Mouse (Mus musculus) erythroblast, embryonic 14.5 days (primary cell): ENCODE measurements around the gene Miga2.

ENCODE experiments used
- GATA1 ChIP-seq: IDR thresholded peaks from 2 replicates; pipeline ENCODE4 v1.6.1; 2012; ENCODE audit warnings: low read length, inconsistent platforms, mixed read lengths
- TAL1 ChIP-seq: IDR thresholded peaks from 3 replicates; pipeline ENCODE4 v1.6.1; 2012; ENCODE audit warnings: low read length, inconsistent platforms, mixed read lengths

DNA sequence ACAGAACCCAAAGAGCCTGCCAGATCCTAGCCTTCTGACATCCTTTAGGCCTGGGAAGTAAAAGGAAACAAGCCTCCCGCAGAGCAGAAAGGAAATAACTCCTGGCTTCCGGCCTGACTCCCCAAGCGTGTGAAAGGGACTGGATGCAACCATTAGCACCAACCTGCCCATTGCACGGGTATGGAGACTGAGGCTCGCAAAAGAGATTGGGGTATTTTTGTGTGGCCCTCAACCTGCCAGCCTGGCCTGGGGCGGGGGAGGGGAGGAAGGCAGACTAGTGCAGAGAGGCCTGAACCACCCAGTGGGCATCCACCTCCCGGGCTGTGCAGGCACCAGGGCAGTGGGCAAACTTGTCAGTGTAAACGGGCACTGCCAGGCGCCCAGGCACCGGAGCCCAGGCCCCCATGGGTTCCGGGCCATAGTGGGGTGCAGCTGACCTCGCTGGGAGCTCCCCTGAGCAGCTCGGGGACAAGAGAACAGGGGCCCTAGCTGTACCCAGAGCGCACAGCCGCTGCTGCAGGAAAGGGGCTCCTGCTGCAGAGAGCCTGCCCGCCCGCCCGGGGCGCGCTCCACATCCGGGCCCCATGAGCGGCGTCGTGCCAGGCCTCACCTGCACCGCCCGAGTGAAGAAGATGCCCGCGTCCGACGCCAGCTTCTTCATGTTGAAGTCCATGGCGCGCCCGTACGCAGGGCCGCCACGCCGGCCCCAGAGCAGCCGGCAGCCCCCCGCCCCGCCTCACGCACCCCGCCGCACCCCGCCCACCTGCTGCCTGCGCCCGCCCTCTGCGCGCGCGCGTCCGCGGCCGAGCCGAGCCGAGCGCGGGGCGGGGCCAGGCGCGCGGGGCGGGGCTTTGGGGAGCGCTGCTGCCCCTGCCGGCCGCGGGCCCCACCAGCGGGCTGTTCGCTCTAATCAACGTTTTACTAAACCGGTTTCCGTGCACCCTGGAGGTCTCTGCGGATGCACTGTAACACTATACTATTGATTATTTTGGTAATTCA, 5.2 kb upstream of the Miga2 start, which contains the start of gene Sh3glb2:
- TF ChIP-seq GATA1 = no peak
- no peak for TF ChIP-seq TAL1
